Mouse (Mus musculus): ENCODE results near the gene Olfr623. TPM values are rescaled to one million over a fixed set of nuclear protein-coding genes. Genes with fewer than 3 reads are reported as not detected.
A peak's percentile ranks its signal among the peaks of the same experiment; 100 is the strongest.

Gene Olfr623
- total RNA-seq (2014; fragmentation: Nextera tagmentation) (not detected in 2 replicates), total RNA-seq (2017) (not detected in 2 replicates)

DNA sequence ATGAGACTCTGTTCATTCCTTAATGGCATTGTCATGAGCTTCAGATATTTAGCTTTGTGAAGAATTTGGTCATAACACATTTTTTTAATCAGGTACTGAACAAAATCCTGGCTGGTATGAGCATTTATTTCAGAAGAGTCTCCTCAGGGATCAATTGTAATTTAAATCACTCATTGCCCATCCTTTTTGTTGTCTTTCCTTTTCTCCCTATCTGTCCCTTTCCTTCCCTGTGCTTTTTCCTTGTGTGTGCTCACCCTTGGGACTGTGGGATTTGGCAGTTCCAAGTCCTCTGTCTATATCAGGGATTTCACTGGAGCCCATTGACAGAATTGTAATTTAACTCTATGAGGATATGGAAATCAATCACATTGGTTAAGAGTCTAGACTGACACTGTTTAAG lies at the start of gene Olfr623:
Olfr623 (minus strand) TSS at position 101 of the 400 bp plus-strand sequence.
- no peak for ATAC-seq (replicated peaks; ENCODE audit: poor library complexity, severe bottlenecking)

- peak; percentile 68; the same call in 1 of the 2 replicates for ATAC-seq (replicated peaks; ENCODE audit: poor library complexity, severe bottlenecking)
Measured at GRCm38 (mm10) chr7:103712024-103712423, 48.5 kb upstream of the Olfr623 start.

- ATAC-seq (replicated peaks; ENCODE audit: poor library complexity, severe bottlenecking) = no peak
Measured at GRCm38 (mm10) chr7:103699469-103699868, 36.0 kb upstream of the Olfr623 start.

DNA sequence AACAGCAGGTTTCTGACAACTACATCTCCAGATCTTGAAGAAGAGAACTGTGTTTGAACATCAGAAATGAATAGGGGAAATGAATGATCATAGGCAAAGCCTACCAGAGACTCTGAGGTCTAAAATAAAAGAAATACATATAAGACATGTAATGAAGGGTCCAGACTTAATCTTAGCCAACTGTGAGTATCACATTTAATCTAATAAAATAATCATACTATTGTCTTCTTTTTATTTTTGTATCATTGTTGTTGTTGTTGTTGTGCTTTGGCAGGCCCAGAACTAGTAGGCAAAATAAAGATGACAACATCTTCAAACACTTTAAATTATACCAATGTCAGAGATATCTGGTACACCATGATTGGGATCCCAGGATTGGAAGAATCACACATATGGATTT lies 18.9 kb upstream of the Olfr623 start, which contains the start of gene Olfr625-ps1:
Olfr625-ps1 (plus strand) TSS at position 301 of the 400 bp plus-strand sequence.
- no peak for ATAC-seq (replicated peaks; ENCODE audit: poor library complexity, severe bottlenecking)

- no peak for ATAC-seq (replicated peaks; ENCODE audit: poor library complexity, severe bottlenecking)
Measured at GRCm38 (mm10) chr7:103671091-103671490, 7.6 kb upstream of the Olfr623 start, which contains the start of gene Olfr624. Gene Olfr624, minus strand, starts transcription at chr7:103671191.

GRCm38 (mm10) chr7:103644070-103644469 lies 19.4 kb downstream of the Olfr623 start:
- ATAC-seq (replicated peaks; ENCODE audit: poor library complexity, severe bottlenecking) = no peak

GRCm38 (mm10) chr7:103642602-103643001 lies 20.9 kb downstream of the Olfr623 start, which contains the start of gene Olfr622:
Gene Olfr622, minus strand, starts transcription at chr7:103642702.
- ATAC-seq (replicated peaks; ENCODE audit: poor library complexity, severe bottlenecking) = no peak

DNA sequence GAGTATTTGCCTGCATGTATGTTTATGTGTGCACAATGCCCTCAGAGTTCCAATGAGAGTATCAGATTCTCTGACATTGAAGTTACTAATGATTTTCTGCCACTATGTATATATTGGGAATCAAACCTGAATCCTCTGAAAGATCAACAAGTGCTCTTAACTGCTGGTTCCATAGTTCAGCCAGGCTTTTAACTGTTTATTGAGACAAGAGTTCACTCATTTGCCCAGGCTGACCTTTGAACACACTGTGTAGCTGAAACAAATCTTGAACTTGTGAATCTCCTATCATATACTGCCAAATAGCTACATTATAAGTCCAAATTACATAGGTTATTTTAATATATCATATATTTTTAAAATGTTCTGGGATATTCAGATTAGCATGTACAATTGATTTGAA lies 26.7 kb downstream of the Olfr623 start:
- no peak for ATAC-seq (replicated peaks; ENCODE audit: poor library complexity, severe bottlenecking)

DNA sequence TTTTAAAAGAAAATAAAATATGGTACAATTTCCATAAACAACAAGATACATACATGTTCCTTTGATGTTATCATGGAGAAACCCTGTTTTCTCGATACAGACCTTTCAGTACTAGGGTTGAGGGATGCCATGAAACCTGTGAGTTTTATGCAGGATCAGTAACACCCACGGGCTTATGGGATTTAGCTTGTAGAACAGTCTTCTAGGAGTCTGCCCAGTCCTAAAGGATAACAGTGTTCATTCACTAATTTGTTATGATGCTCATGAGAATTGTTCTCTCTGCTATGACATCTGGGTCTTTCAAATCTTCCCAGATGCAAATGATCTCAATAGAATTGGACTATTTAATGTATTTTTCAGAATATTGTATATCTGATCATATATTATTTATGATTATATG lies 51.1 kb downstream of the Olfr623 start, which contains the start of gene Olfr620:
Olfr620 (minus strand) TSS at position 101 of the 400 bp plus-strand sequence.
- no peak for ATAC-seq (replicated peaks; ENCODE audit: poor library complexity, severe bottlenecking)

Other genes starting within 250 kb of the Olfr623 start
Only the 30 nearest of the 34 such genes appear.
- gene Olfr605, start 218.3 kb downstream of the Olfr623 start, total RNA-seq (2014; fragmentation: Nextera tagmentation) = not detected in 2 replicates
- gene Olfr605, start 218.3 kb downstream of the Olfr623 start, total RNA-seq (2017) = not detected in 2 replicates
- gene Olfr606, start 214.7 kb downstream of the Olfr623 start, total RNA-seq (2014; fragmentation: Nextera tagmentation) = not detected in 2 replicates
- gene Olfr606, start 214.7 kb downstream of the Olfr623 start, total RNA-seq (2017) = not detected in 2 replicates
- gene Olfr607, start 199.5 kb downstream of the Olfr623 start, total RNA-seq (2014; fragmentation: Nextera tagmentation) = not detected in 2 replicates
- not detected in 2 replicates for gene Olfr607, start 199.5 kb downstream of the Olfr623 start, total RNA-seq (2017)
- not detected in 2 replicates for gene Olfr608, start 193.8 kb downstream of the Olfr623 start, total RNA-seq (2014; fragmentation: Nextera tagmentation)
- not detected in 2 replicates for gene Olfr608, start 193.8 kb downstream of the Olfr623 start, total RNA-seq (2017)
- not detected in 2 replicates for gene Olfr609, start 165.6 kb downstream of the Olfr623 start, total RNA-seq (2014; fragmentation: Nextera tagmentation)
- gene Olfr609, start 165.6 kb downstream of the Olfr623 start, total RNA-seq (2017) = not detected in 2 replicates
- gene Olfr610, start 151.6 kb downstream of the Olfr623 start, total RNA-seq (2014; fragmentation: Nextera tagmentation) = not detected in 2 replicates
- gene Olfr610, start 151.6 kb downstream of the Olfr623 start, total RNA-seq (2017) = not detected in 2 replicates
- gene Olfr611, start 142.9 kb downstream of the Olfr623 start, total RNA-seq (2014; fragmentation: Nextera tagmentation) = not detected in 2 replicates
- gene Olfr611, start 142.9 kb downstream of the Olfr623 start, total RNA-seq (2017) = not detected in 2 replicates
- not detected in 2 replicates for gene Olfr612, start 121.0 kb downstream of the Olfr623 start, total RNA-seq (2014; fragmentation: Nextera tagmentation)
- not detected in 2 replicates for gene Olfr612, start 121.0 kb downstream of the Olfr623 start, total RNA-seq (2017)
- not detected in 2 replicates for gene Olfr613, start 115.6 kb downstream of the Olfr623 start, total RNA-seq (2014; fragmentation: Nextera tagmentation)
- gene Olfr613, start 115.6 kb downstream of the Olfr623 start, total RNA-seq (2017) = not detected in 2 replicates
- not detected in 2 replicates for gene Olfr615, start 107.6 kb downstream of the Olfr623 start, total RNA-seq (2014; fragmentation: Nextera tagmentation)
- gene Olfr615, start 107.6 kb downstream of the Olfr623 start, total RNA-seq (2017) = not detected in 2 replicates
- gene Olfr616, start 94.6 kb downstream of the Olfr623 start, total RNA-seq (2014; fragmentation: Nextera tagmentation) = not detected in 2 replicates
- not detected in 2 replicates for gene Olfr616, start 94.6 kb downstream of the Olfr623 start, total RNA-seq (2017)
- gene Olfr617, start 90.6 kb downstream of the Olfr623 start, total RNA-seq (2014; fragmentation: Nextera tagmentation) = not detected in 2 replicates
- gene Olfr617, start 90.6 kb downstream of the Olfr623 start, total RNA-seq (2017) = not detected in 2 replicates
- gene Olfr618, start 73.6 kb downstream of the Olfr623 start, total RNA-seq (2014; fragmentation: Nextera tagmentation) = not detected in 2 replicates
- not detected in 2 replicates for gene Olfr618, start 73.6 kb downstream of the Olfr623 start, total RNA-seq (2017)
- gene Olfr619, start 63.1 kb downstream of the Olfr623 start, total RNA-seq (2014; fragmentation: Nextera tagmentation) = not detected in 2 replicates
- gene Olfr619, start 63.1 kb downstream of the Olfr623 start, total RNA-seq (2017) = not detected in 2 replicates
- not detected in 2 replicates for gene Olfr620, start 51.2 kb downstream of the Olfr623 start, total RNA-seq (2014; fragmentation: Nextera tagmentation)
- not detected in 2 replicates for gene Olfr620, start 51.2 kb downstream of the Olfr623 start, total RNA-seq (2017)
- not detected in 2 replicates for gene Olfr622, start 21.0 kb downstream of the Olfr623 start, total RNA-seq (2014; fragmentation: Nextera tagmentation)
- gene Olfr622, start 21.0 kb downstream of the Olfr623 start, total RNA-seq (2017) = not detected in 2 replicates
- gene Olfr624, start 7.5 kb upstream of the Olfr623 start, total RNA-seq (2014; fragmentation: Nextera tagmentation) = not detected in 2 replicates
- not detected in 2 replicates for gene Olfr624, start 7.5 kb upstream of the Olfr623 start, total RNA-seq (2017)
- not detected in 2 replicates for gene Olfr625-ps1, start 19.0 kb upstream of the Olfr623 start, total RNA-seq (2014; fragmentation: Nextera tagmentation)
- not detected in 2 replicates for gene Olfr625-ps1, start 19.0 kb upstream of the Olfr623 start, total RNA-seq (2017)
- gene Olfr243, start 51.0 kb upstream of the Olfr623 start, total RNA-seq (2014; fragmentation: Nextera tagmentation) = not detected in 2 replicates
- gene Olfr243, start 51.0 kb upstream of the Olfr623 start, total RNA-seq (2017) = not detected in 2 replicates
- gene Olfr628, start 66.7 kb upstream of the Olfr623 start, total RNA-seq (2014; fragmentation: Nextera tagmentation) = not detected in 2 replicates
- not detected in 2 replicates for gene Olfr628, start 66.7 kb upstream of the Olfr623 start, total RNA-seq (2017)
- not detected in 2 replicates for gene Olfr629, start 81.2 kb upstream of the Olfr623 start, total RNA-seq (2014; fragmentation: Nextera tagmentation)
- gene Olfr629, start 81.2 kb upstream of the Olfr623 start, total RNA-seq (2017) = not detected in 2 replicates
- not detected in 2 replicates for gene Olfr630, start 93.6 kb upstream of the Olfr623 start, total RNA-seq (2014; fragmentation: Nextera tagmentation)
- not detected in 2 replicates for gene Olfr630, start 93.6 kb upstream of the Olfr623 start, total RNA-seq (2017)
- gene Olfr69, start 107.9 kb upstream of the Olfr623 start, total RNA-seq (2014; fragmentation: Nextera tagmentation) = not detected in 2 replicates
- gene Olfr69, start 107.9 kb upstream of the Olfr623 start, total RNA-seq (2017) = not detected in 2 replicates
- not detected in 2 replicates for gene Olfr68, start 116.0 kb upstream of the Olfr623 start, total RNA-seq (2014; fragmentation: Nextera tagmentation)
- not detected in 2 replicates for gene Olfr68, start 116.0 kb upstream of the Olfr623 start, total RNA-seq (2017)
- gene Olfr67, start 128.1 kb upstream of the Olfr623 start, total RNA-seq (2014; fragmentation: Nextera tagmentation) = not detected in 2 replicates
- not detected in 2 replicates for gene Olfr67, start 128.1 kb upstream of the Olfr623 start, total RNA-seq (2017)
- not detected in 2 replicates for gene Hbb-bt, start 150.3 kb upstream of the Olfr623 start, total RNA-seq (2014; fragmentation: Nextera tagmentation)
- gene Hbb-bt, start 150.3 kb upstream of the Olfr623 start, total RNA-seq (2017) = not detected in 2 replicates
- not detected in 2 replicates for gene Hbb-bs, start 164.4 kb upstream of the Olfr623 start, total RNA-seq (2014; fragmentation: Nextera tagmentation)
- 1.6 and 5.2 TPM in 2 replicates for gene Hbb-bs, start 164.4 kb upstream of the Olfr623 start, total RNA-seq (2017)
- gene Hbb-bh2, start 176.8 kb upstream of the Olfr623 start, total RNA-seq (2014; fragmentation: Nextera tagmentation) = not detected in 2 replicates
- gene Hbb-bh2, start 176.8 kb upstream of the Olfr623 start, total RNA-seq (2017) = not detected in 2 replicates
- gene Hbb-bh1, start 179.5 kb upstream of the Olfr623 start, total RNA-seq (2014; fragmentation: Nextera tagmentation) = not detected in 2 replicates
- gene Hbb-bh1, start 179.5 kb upstream of the Olfr623 start, total RNA-seq (2017) = not detected in 2 replicates
- not detected in 2 replicates for gene Hbb-y, start 189.5 kb upstream of the Olfr623 start, total RNA-seq (2014; fragmentation: Nextera tagmentation)
- gene Hbb-y, start 189.5 kb upstream of the Olfr623 start, total RNA-seq (2017) = not detected in 2 replicates

Data from granulocyte monocyte progenitor cell, adult 5-6 weeks (primary cell).